Mouse (Mus musculus): ENCODE measurements around the gene Ctdspl.

DNA sequence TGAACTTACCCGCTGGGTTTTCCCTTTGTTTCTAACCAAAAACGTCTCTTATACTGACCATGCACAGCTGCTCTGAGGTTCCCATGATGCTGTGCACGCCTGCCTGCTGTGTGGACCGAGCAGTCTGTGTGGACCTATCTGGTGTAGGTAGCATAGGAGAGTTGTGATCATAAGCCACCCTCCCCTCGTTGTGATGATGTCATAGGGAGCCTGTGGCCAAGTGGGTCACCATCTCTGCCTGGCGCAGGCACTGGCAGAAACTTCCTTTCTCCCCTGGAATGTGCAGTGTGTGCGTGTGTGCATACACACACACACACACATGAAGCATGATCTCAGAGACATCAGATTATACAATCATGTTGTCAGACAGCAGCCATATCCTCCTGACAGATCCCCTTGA lies 50.3 kb downstream of the Ctdspl start:
- TF ChIP-seq CTCF (IDR thresholded peaks at IDR 0.05; ENCODE audit: insufficient read depth, low read length): no peak
- no peak for TF ChIP-seq POLR2A (IDR thresholded peaks at IDR 0.05; ENCODE audit: borderline replicate concordance, extremely low read depth, low read depth, low read length)

All from lung, adult 2 months (tissue).